Mouse (Mus musculus) ES-Bruce4 (cell line): ENCODE results near the gene Il9r. TPM values are rescaled to one million over a fixed set of nuclear protein-coding genes. Genes with fewer than 3 reads are reported as not detected.

Experiments
- H3K27ac ChIP-seq: 2 replicates; pipeline ENCODE4 v1.5.1; 2012; ENCODE audit warnings: low read length, inconsistent platforms; ENCODE audit not compliant: insufficient read depth
- H3K27me3 ChIP-seq: 2 replicates; pipeline ENCODE4 v1.6.1; 2012; ENCODE audit warnings: mild to moderate bottlenecking, low read length, inconsistent platforms; ENCODE audit not compliant: control insufficient read depth, poor library complexity, insufficient read depth, severe bottlenecking
- H3K36me3 ChIP-seq: 2 replicates; pipeline ENCODE4 v1.6.1; 2012; ENCODE audit warnings: inconsistent platforms, mild to moderate bottlenecking, low read length, moderate library complexity; ENCODE audit not compliant: control insufficient read depth, poor library complexity, insufficient read depth, severe bottlenecking
- H3K4me1 ChIP-seq: one replicate; pipeline ENCODE4 v1.8.1; 2011; ENCODE audit warnings: low read length; ENCODE audit not compliant: control insufficient read depth, insufficient read depth
- H3K4me3 ChIP-seq: 2 replicates; pipeline ENCODE4 v1.5.1; 2011; ENCODE audit warnings: low read depth, mild to moderate bottlenecking, low read length
- H3K9ac ChIP-seq: 2 replicates; pipeline ENCODE4 v1.6.1; 2012; ENCODE audit warnings: low read depth, mild to moderate bottlenecking, inconsistent platforms; ENCODE audit not compliant: poor library complexity, severe bottlenecking
- H3K9me3 ChIP-seq: replicated peaks from 2 replicates; pipeline ENCODE4 v1.6.1; 2012; ENCODE audit warnings: mild to moderate bottlenecking, low read length, inconsistent platforms; ENCODE audit not compliant: control insufficient read depth, poor library complexity, insufficient read depth, severe bottlenecking
- CTCF ChIP-seq: IDR thresholded peaks from one replicate; pipeline ENCODE4 v1.8.1; 2011; ENCODE audit warnings: low read depth, low read length
- EP300 ChIP-seq: IDR thresholded peaks from 2 replicates; pipeline ENCODE4 v1.6.1; 2011; ENCODE audit warnings: low read depth, low read length; ENCODE audit not compliant: insufficient read depth
- POLR2A ChIP-seq: IDR thresholded peaks from one replicate; pipeline ENCODE4 v1.8.1; 2011; ENCODE audit warnings: low read length; ENCODE audit not compliant: insufficient read depth
- polyA plus RNA-seq: library from polyadenylated mRNA; stranded (reverse); fragments of >200 nt; gene quantifications from 2 replicates; pipeline ENCODE4 v1.2.4, GENCODE M21; 2011; ENCODE audit warnings: low read depth; ENCODE audit not compliant: missing spikeins, insufficient read depth, insufficient read length

The Il9r gene
- polyA plus RNA-seq, 1 experiment, result not detected

DNA sequence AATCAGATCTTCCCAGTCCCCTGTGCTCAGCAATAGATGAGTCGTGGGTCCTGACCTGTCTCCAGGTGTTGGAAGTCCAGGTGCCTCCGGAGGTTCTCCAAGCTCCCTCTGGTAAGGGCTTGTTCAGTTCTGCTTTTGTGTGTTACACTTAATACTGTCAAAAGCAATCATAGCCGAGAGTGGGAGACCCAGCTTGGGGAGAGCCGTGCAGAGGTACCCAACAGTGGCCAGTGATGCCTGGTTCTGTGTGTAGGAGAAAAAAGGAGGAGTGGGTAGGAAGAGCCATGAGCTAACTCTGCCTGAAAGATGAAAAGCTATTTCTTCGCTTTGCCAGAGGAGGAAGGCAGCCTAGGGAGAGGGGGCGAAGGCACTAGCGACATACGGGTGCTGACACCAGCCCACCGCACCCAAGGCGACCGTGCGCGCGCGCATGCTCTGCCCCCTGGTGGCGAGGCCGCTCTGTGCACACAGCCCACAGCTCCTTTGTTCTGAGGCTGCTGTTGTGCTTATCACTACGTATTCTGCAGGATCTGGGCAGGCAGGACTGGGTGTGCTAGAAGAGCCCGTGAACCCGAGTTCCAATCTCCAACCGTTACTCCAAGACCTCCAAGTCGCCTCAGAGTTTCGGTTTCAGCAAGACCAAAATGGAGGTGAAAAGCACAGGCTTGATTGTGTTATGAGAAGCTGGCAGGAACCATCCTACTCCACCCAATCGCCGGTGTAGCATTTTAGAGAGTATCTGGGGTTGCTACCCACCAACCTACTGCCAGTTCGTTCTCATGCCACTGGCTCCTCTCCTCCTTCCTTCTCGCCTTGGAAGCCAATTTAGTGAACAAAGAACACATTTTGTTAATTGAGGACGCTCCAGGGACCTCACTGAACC is 37.9 kb downstream of the Il9r start:
- Histone ChIP-seq H3K9me3 (no peaks in the 10 kb centered on the region), H3K4me1 (peaks cover 2% of the 10 kb centered on the region), H3K4me3 (peak overlapping the region; percentile 67), H3K36me3 (no peaks in the 10 kb centered on the region), H3K27me3 (no peaks in the 10 kb centered on the region), H3K9ac (0 out of 2 replicates have a peak overlapping the region, but pooled peaks have one; percentile 12), H3K27ac (no peak overlapping the region)
- TF ChIP-seq CTCF (peak; percentile 89), EP300 (no peak), POLR2A (no peak)

DNA sequence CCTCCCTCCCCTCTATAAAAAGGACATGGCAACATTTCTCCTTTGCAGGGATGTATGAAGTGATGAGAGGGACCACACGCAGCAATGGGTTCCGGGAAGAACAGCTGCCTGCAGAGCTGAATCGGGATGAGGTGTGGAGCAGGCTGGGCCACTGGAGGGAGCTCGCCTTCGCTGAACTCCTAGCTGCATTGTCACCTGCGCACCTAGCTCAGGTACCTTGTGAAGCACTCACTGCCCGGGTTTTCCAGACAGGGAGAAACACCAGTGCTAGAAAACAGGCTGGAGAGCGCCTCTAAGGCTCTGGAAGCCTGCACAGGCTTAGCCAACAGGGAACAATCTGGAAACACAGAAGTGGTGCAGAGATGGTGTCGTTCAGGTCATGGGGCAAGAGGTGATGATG is 38.6 kb downstream of the Il9r start:
- no peak overlapping the region for H3K9ac ChIP-seq

GRCm38 (mm10) chr11:32160341-32160740 is 39.7 kb downstream of the Il9r start:
- no peak overlapping the region for H3K27ac ChIP-seq
- TF ChIP-seq POLR2A (no peak), EP300 (no peak), CTCF (no peak)
- H3K4me1 ChIP-seq, result peaks cover 2% of the 10 kb centered on the region
- H3K4me3 ChIP-seq, result no peak overlapping the region
- H3K36me3 ChIP-seq, result no peaks in the 10 kb centered on the region
- no peak overlapping the region for H3K9ac ChIP-seq
- no peaks in the 10 kb centered on the region for H3K27me3 ChIP-seq
- H3K9me3 ChIP-seq, result no peaks in the 10 kb centered on the region

More for the DNA sequence above, 38.6 kb downstream of the Il9r start:
- TF ChIP-seq POLR2A (no peak), EP300 (no peak), CTCF (peak; percentile 85)
- Histone ChIP-seq H3K27me3 (no peaks in the 10 kb centered on the region), H3K4me1 (peaks cover 2% of the 10 kb centered on the region), H3K27ac (no peak overlapping the region), H3K4me3 (peak overlapping the region; percentile 67), H3K9me3 (no peaks in the 10 kb centered on the region), H3K36me3 (no peaks in the 10 kb centered on the region)

DNA sequence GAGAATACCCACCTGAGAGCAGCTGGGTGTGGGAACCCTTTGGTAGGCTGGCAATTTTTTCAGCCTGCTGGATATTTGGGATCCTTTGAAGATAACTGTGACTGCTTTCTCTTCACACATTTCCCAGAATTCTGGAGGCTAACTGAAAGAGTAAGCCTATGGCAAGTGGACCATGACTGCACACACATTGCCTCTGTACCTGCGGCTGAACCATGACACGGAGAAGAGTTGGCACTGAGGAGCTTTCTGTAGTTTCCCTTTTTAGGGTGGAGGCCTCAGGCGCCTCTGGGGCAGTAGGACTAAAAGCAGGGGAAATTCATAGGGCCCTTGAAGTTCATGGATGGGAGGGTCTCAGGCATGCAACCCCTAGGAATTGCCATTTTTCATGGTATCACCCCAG is 40.9 kb downstream of the Il9r start:
- Histone ChIP-seq H3K27me3 (no peaks in the 10 kb centered on the region), H3K9me3 (no peaks in the 10 kb centered on the region), H3K27ac (no peak overlapping the region), H3K4me1 (peaks cover 2% of the 10 kb centered on the region), H3K9ac (no peak overlapping the region), H3K36me3 (no peaks in the 10 kb centered on the region), H3K4me3 (no peak overlapping the region)
- no peak for TF ChIP-seq CTCF
- TF ChIP-seq POLR2A, result no peak
- no peak for TF ChIP-seq EP300

- Histone ChIP-seq H3K9ac (no peak overlapping the region), H3K4me3 (no peak overlapping the region), H3K9me3 (no peaks in the 10 kb centered on the region), H3K36me3 (no peaks in the 10 kb centered on the region), H3K27me3 (no peaks in the 10 kb centered on the region), H3K4me1 (peaks cover 2% of the 10 kb centered on the region), H3K27ac (no peak overlapping the region)
- TF ChIP-seq POLR2A (no peak), CTCF (no peak), EP300 (no peak)
Observed at GRCm38 (mm10) chr11:32157791-32158594, 42.1 kb downstream of the Il9r start.
